Mouse (Mus musculus): ENCODE data around the gene Igsf9b.

DNA sequence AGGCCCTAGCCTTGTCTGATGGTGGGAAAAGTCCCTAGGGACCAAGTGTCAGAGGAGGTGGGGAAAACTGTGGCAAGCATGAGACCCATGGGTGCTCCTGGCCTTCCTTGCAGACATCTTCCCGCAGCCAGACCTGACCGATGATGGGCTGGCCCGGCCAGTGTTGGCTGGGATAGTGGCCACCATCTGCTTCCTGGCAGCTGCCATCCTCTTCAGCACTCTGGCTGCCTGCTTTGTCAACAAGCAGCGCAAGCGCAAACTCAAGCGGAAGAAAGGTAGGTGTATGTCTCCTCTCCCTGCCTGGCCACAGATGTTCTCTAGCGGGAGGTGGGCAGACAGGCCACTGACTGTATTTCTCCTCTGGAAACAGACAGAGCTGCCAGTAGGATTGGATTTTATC, 32.5 kb downstream of the Igsf9b start:
- TF ChIP-seq CTCF (IDR thresholded peaks at IDR 0.05; ENCODE audit: borderline replicate concordance, insufficient read depth, low read depth, low read length) (no peak), POLR2A (IDR thresholded peaks at IDR 0.05; ENCODE audit: borderline replicate concordance, insufficient read depth, low read length) (no peak)
